Mouse (Mus musculus) mature B cell (primary cell): ENCODE data around the gene Crhr2.

Source experiments
- in situ Hi-C: fragments of 300-500 bp; cut with MboI; formaldehyde crosslinking; loops from 2 replicates; pipeline ENCODE4 v1.14.3; 2019

The Crhr2 gene

GRCm38 (mm10) chr6:55132794-55133193 is at the start of gene Crhr2:
Crhr2 (minus strand) TSS chr6:55133016.
- in situ Hi-C loops, result no loop called here

- in situ Hi-C loops, result no loop called here
These were observed 46.7 kb upstream of the Crhr2 start for GRCm38 (mm10) chr6:55179560-55179959.

GRCm38 (mm10) chr6:55177060-55177732 is 44.4 kb upstream of the Crhr2 start:
- in situ Hi-C loops, result no loop called here

GRCm38 (mm10) chr6:55175892-55176291 is 43.1 kb upstream of the Crhr2 start:
- in situ Hi-C loops, result no loop called here

GRCm38 (mm10) chr6:55175456-55175855 is 42.6 kb upstream of the Crhr2 start:
- in situ Hi-C loops, result no loop called here

- in situ Hi-C loops, result loop anchor here (25.0 kb wide), 2 partner anchors 262 to 487 kb away; partner anchors contain the start of gene Mturn
These were observed 41.9 kb upstream of the Crhr2 start, which contains the start of gene Inmt for GRCm38 (mm10) chr6:55174741-55175181. Inmt (minus strand) TSS chr6:55175043.

GRCm38 (mm10) chr6:55173941-55174349 is 41.1 kb upstream of the Crhr2 start:
- in situ Hi-C loops, result loop anchor here (25.0 kb wide), 2 partner anchors 262 to 487 kb away; partner anchors contain the start of gene Mturn

- in situ Hi-C loops, result loop anchor here (25.0 kb wide), 2 partner anchors 261 to 486 kb away; partner anchors contain the start of gene Mturn
These were observed 40.4 kb upstream of the Crhr2 start for GRCm38 (mm10) chr6:55173171-55173570.

GRCm38 (mm10) chr6:55171638-55172037 is 38.8 kb upstream of the Crhr2 start:
- in situ Hi-C loops, result loop anchor here (25.0 kb wide), 2 partner anchors 259 to 484 kb away; partner anchors contain the start of gene Mturn

- in situ Hi-C loops, result loop anchor here (10.0 to 25.0 kb wide), 3 partner anchors 258 to 585 kb away; partner anchors contain the start of gene Mturn
These were observed 37.0 kb upstream of the Crhr2 start for GRCm38 (mm10) chr6:55169818-55170217.

- in situ Hi-C loops, result loop anchor here (10.0 to 25.0 kb wide), 3 partner anchors 255 to 582 kb away; partner anchors contain the start of gene Mturn
These were observed 34.1 kb upstream of the Crhr2 start for GRCm38 (mm10) chr6:55166777-55167463.

GRCm38 (mm10) chr6:55163046-55163584 is 30.3 kb upstream of the Crhr2 start:
- in situ Hi-C loops, result loop anchor here (10.0 to 25.0 kb wide), 3 partner anchors 251 to 578 kb away; partner anchors contain the start of gene Mturn

GRCm38 (mm10) chr6:55161311-55161761 is 28.5 kb upstream of the Crhr2 start:
- in situ Hi-C loops, result loop anchor here (10.0 to 25.0 kb wide), 3 partner anchors 249 to 577 kb away; partner anchors contain the start of gene Mturn

GRCm38 (mm10) chr6:55159256-55159655 is 26.4 kb upstream of the Crhr2 start:
- in situ Hi-C loops, result loop anchor here (25.0 kb wide), 2 partner anchors 247 to 472 kb away; partner anchors contain the start of gene Mturn

- in situ Hi-C loops, result loop anchor here (25.0 kb wide), 2 partner anchors 240 to 465 kb away; partner anchors contain the start of gene Mturn
These were observed 19.4 kb upstream of the Crhr2 start for GRCm38 (mm10) chr6:55152226-55152625.

GRCm38 (mm10) chr6:55146138-55146537 is 13.3 kb upstream of the Crhr2 start:
- in situ Hi-C loops, result no loop called here

GRCm38 (mm10) chr6:55145285-55145684 is 12.5 kb upstream of the Crhr2 start:
- in situ Hi-C loops, result no loop called here

- in situ Hi-C loops, result no loop called here
These were observed 5.5 kb upstream of the Crhr2 start for GRCm38 (mm10) chr6:55138343-55138742.

- in situ Hi-C loops, result no loop called here
These were observed 609 bp upstream of the Crhr2 start for GRCm38 (mm10) chr6:55133425-55133824.

- in situ Hi-C loops, result no loop called here
These were observed 1.5 kb downstream of the Crhr2 start for GRCm38 (mm10) chr6:55131301-55131700.

GRCm38 (mm10) chr6:55130631-55131030 is 2.2 kb downstream of the Crhr2 start:
- in situ Hi-C loops, result no loop called here

GRCm38 (mm10) chr6:55128391-55128790 is 4.4 kb downstream of the Crhr2 start:
- in situ Hi-C loops, result no loop called here
